ENCODE assay signal across 22 mouse cellular contexts in genomic region chr1:154016516-154016915, GRCm38 (mm10).
"Had no signal": no experiment of that assay in that cellular context is flagged by ENCODE, and none has a peak within 500 bp of the region (broad histone marks: within the 10 kb centered on the region; RNA-seq: fewer than 3 reads in every experiment).

No protein-coding gene starts in this region.

- H3K27ac ChIP-seq: kidney, embryonic 15.5 days; left cerebral cortex, adult 2 months; limb, embryonic 12.5 days; limb, embryonic 15.5 days; liver, embryonic 15.5 days; lung, embryonic 15.5 days; midbrain, embryonic 12.5 days; midbrain, embryonic 15.5 days; neural tube, embryonic 13.5 days; stomach, postnatal 0 days had no signal

- H3K36me3 ChIP-seq: kidney, embryonic 15.5 days; limb, embryonic 12.5 days; limb, embryonic 15.5 days; liver, embryonic 15.5 days; lung, embryonic 15.5 days; midbrain, embryonic 12.5 days; midbrain, embryonic 15.5 days; neural tube, embryonic 13.5 days had no signal

- DNase-seq: kidney, adult 8-10 months; kidney, postnatal 10 days; kidney, postnatal 36 days; layer of hippocampus, postnatal 36 days; lung, adult 18-20 months; lung, postnatal 10 days; lung, postnatal 4 days; retina, postnatal 1 day; thymus, adult 2 months; thymus, postnatal 14 days; thymus, postnatal 4 days had no signal

- H3K4me3 ChIP-seq: kidney, embryonic 15.5 days; left cerebral cortex, adult 2 months; limb, embryonic 12.5 days; limb, embryonic 15.5 days; liver, embryonic 15.5 days; lung, embryonic 15.5 days; midbrain, embryonic 12.5 days; midbrain, embryonic 15.5 days; myocyte; neural tube, embryonic 13.5 days had no signal

- H3K4me1 ChIP-seq: kidney, embryonic 15.5 days; limb, embryonic 12.5 days; liver, embryonic 15.5 days; lung, embryonic 15.5 days; midbrain, embryonic 12.5 days; midbrain, embryonic 15.5 days; neural tube, embryonic 13.5 days had no signal

- H3K27me3 ChIP-seq: kidney, embryonic 15.5 days; limb, embryonic 12.5 days; limb, embryonic 15.5 days; liver, embryonic 15.5 days; lung, embryonic 15.5 days; midbrain, embryonic 12.5 days; midbrain, embryonic 15.5 days; neural tube, embryonic 13.5 days had no signal
